Mouse (Mus musculus) fibroblast of lung, adult 2 months (primary cell): ENCODE measurements around the gene Krtap3-3.
"Not testable (repeated sequence)": the region's sequence is repeated elsewhere in the genome, so short reads cannot be mapped to it uniquely, and the experiment has no call there.

ENCODE experiments used
- DNase-seq: peaks from one replicate; pipeline ENCODE4 v3.0.0-alpha.2; 2011; ENCODE audit warnings: low read depth

Krtap3-3 gene

DNA sequence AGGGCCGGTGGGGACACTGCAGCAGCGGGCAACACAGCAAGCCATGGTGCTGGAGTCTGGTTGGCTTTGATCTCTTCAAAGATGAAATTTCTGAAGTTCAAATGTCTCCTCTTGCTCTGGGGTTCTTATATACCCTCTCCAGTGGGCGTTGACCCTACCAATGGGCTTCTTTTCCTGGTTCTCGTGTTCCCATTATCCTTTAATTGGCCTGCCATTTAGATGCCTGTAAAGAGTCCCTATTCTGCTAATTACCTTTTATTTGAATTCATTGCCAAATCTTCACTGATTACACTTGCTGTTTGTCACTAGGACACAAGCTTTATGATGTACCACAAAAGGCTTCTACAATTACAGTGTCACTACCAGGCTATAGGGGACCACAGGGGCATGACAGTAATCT is at the start of gene Krtap3-3:
Gene Krtap3-3, minus strand, starts transcription at position 101 of the 400 bp plus-strand sequence.
- DNase-seq: no peak

DNA sequence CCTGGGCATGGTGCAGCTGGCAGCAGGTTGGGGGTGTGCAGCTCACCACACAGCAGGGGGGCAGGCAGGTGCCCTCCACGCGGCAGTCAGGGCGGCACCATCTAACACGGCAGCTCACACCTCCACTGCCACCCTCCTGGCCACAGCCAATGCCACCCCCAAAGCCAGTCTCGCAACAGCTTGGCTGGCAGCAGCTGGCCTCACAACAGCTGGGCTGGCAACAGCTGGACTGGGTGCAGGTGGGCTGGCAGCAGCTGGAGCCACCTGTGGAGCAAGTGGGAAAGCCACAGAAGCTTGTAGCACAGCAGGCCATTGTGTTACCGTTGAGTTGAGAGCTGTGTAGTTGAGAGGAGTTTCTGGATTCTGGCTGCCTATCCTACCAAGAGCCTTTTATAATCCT is 47.1 kb upstream of the Krtap3-3 start, which contains the start of gene Krtap9-3:
Gene Krtap9-3, minus strand, starts transcription at position 364 of the 400 bp plus-strand sequence.
- not testable (repeated sequence) for DNase-seq

DNA sequence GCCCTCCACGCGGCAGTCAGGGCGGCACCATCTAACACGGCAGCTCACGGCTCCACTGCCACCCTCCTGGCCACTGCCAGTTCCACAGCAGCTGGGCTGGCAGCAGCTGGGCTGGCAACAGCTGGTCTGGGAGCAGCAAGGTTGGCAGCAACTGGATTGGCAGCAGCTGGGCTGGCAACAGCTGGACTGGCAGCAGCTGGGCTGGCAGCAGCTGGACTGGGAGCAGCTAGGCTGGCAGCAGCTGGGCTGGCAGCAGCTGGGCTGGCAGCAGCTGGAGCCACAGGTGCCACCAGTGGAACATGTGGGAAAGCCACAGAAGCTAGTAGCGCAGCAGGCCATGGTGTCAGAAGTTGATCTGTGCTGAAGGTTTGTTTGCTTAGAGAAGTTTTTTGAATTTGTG is 40.3 kb upstream of the Krtap3-3 start, which contains the start of gene Krtap1-3:
Gene Krtap1-3, minus strand, starts transcription at position 359 of the 400 bp plus-strand sequence.
- no peak for DNase-seq

DNA sequence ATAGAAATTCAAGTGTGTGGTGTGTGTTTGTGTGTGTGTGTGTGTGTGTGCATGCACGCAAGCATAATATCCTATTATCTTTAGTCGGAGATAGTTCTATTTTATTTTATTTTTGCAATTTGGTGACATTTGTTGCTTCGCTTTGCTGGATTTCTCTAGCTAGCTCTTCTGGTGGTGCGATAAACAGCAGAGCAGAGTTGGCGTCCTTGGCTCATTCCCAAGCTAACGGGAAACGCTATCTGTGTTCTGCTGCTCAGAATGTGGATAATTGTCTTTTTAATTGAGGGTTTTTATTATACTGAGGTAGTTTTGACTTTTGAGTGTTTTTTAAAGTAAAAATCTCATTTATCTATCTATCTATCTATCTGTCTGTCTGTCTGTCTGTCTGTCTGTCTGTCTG is 34.4 kb upstream of the Krtap3-3 start:
- no peak for DNase-seq

DNA sequence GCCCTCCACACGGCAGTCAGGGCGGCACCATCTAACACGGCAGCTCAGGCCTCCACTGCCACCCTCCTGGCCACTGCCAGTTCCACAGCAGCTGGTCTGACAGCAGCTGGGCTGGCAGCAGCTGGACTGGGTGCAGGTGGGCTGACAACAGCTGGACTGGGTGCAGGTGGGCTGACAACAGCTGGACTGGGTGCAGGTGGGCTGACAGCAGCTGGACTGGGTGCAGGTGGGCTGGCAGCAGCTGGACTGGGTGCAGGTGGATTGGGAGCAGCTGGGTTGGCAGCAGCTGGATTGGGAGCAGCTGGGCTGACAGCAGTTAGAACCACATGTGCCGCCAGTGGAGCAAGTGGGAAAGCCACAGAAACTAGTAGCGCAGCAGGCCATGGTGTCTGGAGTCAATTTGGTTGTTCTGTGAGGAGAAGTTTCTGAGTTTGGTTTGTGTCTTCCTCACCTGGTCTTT is 32.6 kb upstream of the Krtap3-3 start, which contains the start of gene Krtap1-4:
Gene Krtap1-4, minus strand, starts transcription at position 410 of the 460 bp plus-strand sequence.
- no peak for DNase-seq

DNA sequence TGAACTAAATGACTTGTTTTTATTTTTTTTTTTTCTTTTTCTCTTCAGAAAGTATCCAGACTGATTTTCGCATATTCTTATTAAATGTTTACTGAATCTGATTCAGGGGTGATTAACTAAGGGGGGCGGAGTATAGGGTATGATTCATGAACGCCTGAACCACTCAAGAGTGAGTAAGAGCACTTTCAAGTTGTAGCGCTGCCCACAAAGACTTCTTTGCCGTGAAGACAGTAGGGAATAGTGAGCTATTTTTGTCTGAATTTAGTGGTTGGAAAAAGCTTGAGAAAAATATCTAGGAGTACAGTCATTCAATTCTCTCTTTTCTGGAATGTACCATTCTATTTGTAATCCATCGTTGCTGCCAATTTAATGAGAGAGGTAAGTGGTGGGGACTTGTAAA is 30.9 kb upstream of the Krtap3-3 start:
- DNase-seq: peak; percentile 75

DNA sequence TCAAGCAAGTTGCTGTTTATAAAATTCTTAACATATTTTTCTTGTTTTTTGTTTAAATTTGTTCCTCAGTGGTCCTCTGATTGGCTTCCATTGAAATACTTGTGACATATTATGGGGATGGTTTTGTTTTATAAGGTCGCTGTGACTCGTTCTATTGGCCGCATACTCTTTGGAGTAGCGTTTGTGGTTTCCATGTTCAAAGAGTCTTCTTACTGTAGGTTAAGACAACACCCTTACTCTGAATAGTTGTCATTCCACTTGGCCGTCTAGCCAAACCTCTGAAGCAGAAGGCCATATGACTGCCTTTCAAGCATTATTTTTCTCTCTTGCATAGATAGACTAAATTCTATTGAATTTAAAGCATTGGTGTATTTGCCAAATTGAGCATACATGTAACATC is 30.4 kb upstream of the Krtap3-3 start:
- DNase-seq: peak; percentile 44

DNA sequence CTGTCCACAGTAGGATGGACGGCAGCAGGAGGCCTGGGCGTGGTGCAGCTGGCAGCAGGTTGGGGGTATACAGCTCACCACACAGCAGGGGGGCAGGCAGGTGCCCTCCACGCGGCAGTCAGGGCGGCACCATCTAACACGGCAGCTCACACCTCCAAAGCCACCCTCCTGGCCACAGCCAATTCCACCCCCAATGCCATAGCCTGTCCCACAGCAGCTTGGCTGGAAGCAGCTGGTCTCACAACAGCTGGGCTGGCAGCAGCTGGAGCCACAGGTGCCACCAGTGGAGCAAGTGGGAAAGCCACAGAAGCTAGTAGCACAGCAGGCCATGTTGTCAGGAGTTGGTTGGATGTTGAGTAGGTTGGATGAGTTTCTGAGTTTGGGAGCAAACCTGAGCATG is 30.0 kb upstream of the Krtap3-3 start, which contains the start of gene Krtap1-5:
Gene Krtap1-5, minus strand, starts transcription at position 381 of the 400 bp plus-strand sequence.
- peak; percentile 14 for DNase-seq

DNA sequence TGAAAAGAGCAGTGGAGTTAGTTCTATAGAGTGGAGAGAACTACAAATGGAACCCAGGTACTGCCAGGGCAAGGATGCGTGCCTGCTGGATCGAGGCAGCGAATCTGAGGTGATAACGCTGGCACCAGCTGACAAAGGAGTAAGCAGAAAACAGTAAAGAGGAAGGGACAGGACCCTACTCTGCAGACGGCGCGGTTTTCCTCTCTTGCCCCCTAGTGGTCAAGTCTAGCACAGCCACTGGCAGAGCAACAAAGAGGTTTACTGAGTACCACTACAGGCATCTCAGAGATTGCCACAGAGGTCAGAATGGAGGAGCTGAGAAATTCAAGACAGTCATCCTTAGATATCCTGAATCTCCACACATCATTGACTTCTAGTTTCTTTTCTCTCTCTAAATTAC is 23.4 kb upstream of the Krtap3-3 start:
- peak; percentile 44 for DNase-seq

DNA sequence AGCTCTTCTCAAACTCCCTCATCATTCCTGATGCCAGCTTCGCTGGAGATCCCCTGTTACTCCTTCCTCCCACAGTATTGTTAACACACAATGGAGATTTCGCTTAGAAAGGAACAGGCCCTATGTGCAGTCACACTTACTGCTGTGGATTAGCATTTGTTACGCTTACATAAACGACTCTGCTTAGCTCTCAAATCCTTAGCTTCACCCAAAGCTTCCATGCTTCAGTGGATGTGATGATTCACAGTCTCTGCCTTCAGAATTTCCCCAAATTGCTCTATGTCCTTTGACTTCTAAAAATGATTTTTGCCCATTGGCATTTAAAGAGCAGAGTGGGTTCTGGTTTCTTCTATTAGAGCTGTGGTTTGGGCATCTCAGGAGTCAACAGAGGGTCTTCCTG is 22.5 kb upstream of the Krtap3-3 start:
- DNase-seq: no peak

DNA sequence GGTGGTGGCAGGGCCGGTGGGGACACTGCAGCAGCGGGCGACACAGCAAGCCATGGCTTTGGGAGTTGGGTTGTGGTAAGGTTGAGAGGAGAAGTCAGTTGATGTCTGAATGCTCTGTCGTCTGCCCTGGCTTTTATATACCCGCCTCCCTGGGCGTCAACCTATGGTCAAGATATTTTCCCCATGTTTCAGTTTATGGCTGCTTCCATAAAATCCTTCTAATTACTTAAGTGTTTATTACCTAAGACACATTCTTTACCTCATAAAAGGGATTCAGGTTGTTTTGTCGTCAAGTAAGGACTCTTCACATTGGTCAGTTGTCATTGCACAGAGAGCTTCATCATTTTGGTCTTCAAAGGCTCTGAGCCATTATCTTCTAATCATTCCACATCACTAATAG is 15.9 kb upstream of the Krtap3-3 start, which contains the start of gene Krtap3-1:
Gene Krtap3-1, minus strand, starts transcription at position 101 of the 400 bp plus-strand sequence.
- no peak for DNase-seq

DNA sequence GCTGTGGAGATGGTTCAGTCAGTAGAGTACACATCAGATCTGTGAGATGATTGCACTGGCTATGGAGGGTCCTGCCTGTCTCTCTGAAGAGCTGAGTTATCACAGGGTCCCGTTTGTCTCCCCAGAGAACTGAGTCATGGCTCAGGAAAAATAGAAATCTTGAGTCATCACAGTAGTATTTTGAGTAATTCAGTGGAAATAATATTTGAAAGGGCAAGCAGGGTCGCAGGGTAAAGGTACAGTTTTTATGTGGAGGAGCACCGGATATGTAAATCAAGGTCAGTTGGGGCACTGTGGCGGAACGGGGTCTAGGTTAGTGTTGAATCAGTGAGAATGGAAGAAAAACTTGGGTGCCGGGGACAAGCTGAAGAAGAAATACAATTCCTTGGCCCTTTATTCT is 11.9 kb upstream of the Krtap3-3 start:
- no peak for DNase-seq

DNA sequence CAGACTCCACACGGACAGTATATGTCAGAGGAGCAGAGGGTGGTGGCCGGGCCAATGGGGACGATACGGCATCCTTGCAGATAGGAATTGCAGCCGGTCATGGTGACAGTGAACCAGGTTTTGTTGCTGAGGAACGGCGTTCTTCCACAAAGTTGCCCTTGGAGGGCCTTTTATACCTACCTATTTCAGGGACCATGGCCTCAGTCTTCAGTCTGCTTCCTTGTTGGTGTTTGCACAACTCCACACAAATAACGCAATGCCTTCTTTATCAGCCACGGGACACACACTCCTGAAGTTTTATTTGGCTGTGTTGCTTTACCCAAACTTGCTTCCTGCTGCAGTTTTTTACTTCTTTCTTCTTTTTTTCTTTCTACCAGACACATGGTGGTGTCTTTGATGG is 8.7 kb upstream of the Krtap3-3 start, which contains the start of gene Gm11939:
Gene Gm11939, minus strand, starts transcription at position 101 of the 400 bp plus-strand sequence.
- DNase-seq: no peak

DNA sequence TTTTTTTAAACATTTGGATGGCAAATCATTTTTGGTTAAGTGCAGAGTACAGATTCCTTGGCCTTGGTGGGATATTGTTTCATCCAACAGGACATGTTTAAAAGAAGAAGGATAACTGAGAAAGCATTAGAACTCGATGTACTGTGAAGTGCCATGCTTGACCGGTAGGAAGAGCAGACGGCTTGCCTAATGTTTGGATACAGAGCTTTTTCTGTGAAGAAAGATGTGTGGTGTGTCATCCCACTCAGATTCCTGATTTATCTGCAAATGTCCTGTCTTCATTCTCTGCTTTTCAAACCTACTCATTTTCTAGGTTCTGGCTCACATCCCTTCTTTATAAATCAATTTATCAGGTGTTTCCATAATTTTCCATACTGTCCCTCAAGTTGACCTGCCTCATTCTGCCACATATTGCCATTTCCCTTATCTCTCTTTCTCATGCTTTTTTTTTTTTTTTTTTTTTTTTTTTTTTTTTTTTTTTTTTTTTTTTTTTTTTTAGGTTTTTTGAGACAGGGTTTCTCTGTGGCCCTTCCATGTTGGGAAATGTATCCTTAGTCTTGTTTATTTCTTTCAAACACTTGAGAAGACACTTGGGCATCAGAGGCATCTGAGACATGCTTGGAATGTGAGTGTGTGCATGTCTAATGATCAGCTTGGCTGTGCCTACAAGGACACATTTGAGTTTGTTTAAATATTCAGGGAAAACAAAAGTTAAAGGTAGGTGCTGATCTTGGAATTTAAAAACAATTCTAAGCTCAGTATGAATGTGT is 7.5 kb upstream of the Krtap3-3 start:
- no peak for DNase-seq

DNA sequence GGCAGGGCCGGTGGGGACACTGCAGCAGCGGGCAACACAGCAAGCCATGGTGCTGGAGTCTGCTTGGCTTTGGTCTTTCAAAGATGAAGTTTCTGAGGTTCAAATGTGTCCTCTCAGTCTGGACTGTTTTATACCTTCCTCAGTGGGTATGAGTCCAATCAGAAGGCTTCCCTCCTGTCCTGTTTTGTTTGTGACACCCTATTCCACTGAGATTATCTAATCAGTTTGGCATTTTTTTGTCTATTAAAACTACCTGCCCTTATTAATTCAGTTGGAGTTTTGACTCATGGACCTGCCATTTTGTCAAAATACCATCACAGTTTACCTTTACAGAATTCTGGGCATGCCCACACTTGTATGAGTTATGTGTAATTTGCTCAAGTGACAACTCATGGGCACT is 6.1 kb upstream of the Krtap3-3 start, which contains the start of gene Krtap3-2:
Gene Krtap3-2, minus strand, starts transcription at position 101 of the 400 bp plus-strand sequence.
- DNase-seq: no peak

DNA sequence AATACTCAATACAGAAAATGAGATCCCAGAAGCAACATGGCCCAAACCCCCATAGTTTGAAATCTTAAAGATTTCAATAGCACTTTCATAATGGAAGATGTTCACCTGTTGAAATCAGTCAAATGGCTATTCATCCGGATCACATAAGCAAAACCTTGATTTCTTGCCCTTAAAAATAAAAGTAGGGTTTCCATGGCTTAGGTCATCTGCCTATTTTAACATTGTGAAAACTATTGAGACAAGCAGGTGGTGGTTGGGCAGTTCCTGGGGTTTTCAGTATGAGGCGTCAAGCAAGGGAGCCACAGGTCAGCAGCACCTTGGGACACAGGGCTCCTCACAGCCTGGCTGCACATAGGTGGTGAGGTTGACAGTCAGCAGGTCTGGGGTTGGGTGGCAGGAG is 5.5 kb upstream of the Krtap3-3 start:
- DNase-seq: no peak

DNA sequence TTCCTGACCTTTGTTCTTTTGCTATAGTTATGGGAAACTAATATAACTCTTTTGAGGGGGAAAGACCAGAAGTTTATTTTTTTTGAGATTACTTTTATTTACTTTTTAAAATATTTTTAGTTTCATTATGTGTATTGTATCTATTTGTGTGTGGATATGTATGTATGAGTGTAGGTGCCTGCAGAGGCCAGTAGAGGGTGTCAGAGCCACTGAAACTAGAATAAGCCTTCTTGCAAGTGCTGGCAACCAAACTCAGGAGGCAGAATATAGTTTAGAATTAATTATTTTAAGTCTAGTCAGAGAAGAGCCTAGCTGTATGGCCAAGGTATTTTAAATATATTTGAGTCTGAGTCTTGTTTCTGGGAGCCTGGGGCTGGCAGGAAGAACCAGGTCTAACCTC is 2.8 kb downstream of the Krtap3-3 start:
- DNase-seq: no peak

DNA sequence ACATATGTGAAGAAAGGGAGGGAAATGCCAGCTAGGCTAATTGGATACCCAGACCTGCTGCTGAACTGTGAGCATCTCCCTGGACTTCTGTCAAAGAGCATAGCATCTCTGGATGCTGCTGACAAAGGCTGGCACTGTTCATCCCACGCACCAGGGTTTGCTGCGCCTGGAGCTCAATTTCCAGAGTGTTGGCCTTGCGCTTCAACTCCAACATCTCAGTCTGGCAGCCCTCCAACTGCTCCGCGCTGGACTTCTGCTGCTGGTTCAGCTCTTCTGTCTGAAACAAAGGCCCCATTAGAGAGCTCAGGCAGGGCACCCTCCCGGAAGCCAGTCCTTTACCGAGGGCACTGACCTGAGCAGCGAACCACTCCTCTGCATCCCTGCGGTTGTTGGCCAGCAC is 10.9 kb downstream of the Krtap3-3 start:
- DNase-seq: peak; percentile 16

DNA sequence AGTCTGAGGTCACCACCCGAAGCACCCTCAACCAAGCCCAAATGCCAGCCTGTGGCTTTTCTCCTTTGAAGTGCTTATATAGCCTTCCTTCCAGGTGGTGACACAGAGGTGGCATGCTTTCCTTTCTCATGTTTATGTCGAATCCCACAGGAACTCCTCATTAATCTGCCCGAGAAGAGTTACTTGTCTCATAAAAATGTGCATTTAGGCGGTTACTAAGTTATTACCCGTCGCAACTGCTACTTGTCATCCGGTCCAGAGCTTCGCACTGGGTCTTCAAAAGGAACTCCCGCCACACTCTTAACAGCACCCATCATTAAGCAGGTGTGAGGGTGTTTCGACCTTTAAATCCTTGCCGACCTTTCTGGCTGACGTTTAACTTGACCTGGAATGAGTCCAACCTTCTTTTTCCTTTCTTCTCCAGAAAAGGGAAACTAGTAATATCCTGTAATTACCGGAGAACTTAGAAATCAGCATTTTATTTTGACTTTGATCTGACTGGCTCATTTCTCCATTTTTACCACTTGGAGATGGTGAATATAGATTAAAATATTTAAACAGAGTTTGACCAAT is 29.3 kb downstream of the Krtap3-3 start, which contains the start of gene Krt39:
Gene Krt39, minus strand, starts transcription at position 51 of the 573 bp plus-strand sequence.
- DNase-seq: no peak

DNA sequence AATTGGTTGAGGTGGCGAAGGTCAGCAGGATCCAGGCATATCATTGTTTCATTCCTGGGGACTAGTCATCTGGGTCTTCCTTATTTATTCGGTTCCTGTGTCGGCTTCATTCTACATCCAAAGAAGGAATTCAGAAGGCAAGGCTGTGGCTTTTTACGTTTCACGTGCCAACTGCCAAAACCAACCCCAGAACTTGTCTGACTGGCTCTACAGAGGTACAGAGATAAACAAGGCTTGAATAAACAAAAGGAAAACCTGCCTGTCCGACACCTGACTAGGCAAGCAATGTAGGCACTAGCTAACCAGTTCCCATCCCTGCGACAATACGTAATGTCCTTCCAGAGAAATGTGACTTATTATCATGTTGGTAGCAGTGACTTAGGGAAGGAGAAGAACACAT is 36.6 kb downstream of the Krtap3-3 start:
- no peak for DNase-seq
